Mouse (Mus musculus) embryonic facial prominence, embryonic 10.5 days (tissue): ENCODE results near the gene Cog8. TPM values are rescaled to one million over a fixed set of nuclear protein-coding genes. Genes with fewer than 3 reads are reported as not detected.
"Not testable (repeated sequence)": the region's sequence is repeated elsewhere in the genome, so short reads cannot be mapped to it uniquely, and the experiment has no call there.

Experiments used
- DNase-seq: peaks from one replicate; pipeline ENCODE4 v3.0.0-alpha.2; 2017; ENCODE audit warnings: low spot score
- H3K27ac ChIP-seq: fragments of 300-500 bp; sonication (generic); replicated peaks from 2 replicates; pipeline ENCODE4 v1.5.1; 2016; ENCODE audit warnings: mild to moderate bottlenecking
- H3K27me3 ChIP-seq: fragments of 300-500 bp; sonication (generic); replicated peaks from 2 replicates; pipeline ENCODE4 v1.6.1; 2016; ENCODE audit warnings: low read depth, mild to moderate bottlenecking; ENCODE audit not compliant: poor library complexity, severe bottlenecking
- H3K36me3 ChIP-seq: fragments of 300-500 bp; sonication (generic); replicated peaks from 2 replicates; pipeline ENCODE4 v1.6.1; 2016; ENCODE audit warnings: mild to moderate bottlenecking, moderate library complexity
- H3K4me1 ChIP-seq: fragments of 300-500 bp; sonication (generic); 2 replicates; pipeline ENCODE4 v1.6.1; 2016
- H3K4me3 ChIP-seq: fragments of 300-500 bp; sonication (generic); 2 replicates; pipeline ENCODE4 v1.5.1; 2016; ENCODE audit warnings: mild to moderate bottlenecking, moderate library complexity
- H3K9me3 ChIP-seq: fragments of 300-500 bp; sonication (generic); 2 replicates; pipeline ENCODE4 v1.6.1; 2016; ENCODE audit warnings: mild to moderate bottlenecking
- WGBS: fragments of 180-500 bp; shearing (Covaris S2); methylation state at CpG from one replicate; pipeline ENCODE4 v1.1.7; 2016; 5-methylcytosine and 5-hydroxymethylcytosine counted together
- polyA plus RNA-seq: library from polyadenylated mRNA; unstranded; fragments of >200 nt; fragmentation: Nextera tagmentation; extraction: Ambion mirVana; gene quantifications from 2 replicates; pipeline ENCODE4 v1.2.1, GENCODE M21; 2016

Cog8 gene
- polyA plus RNA-seq, 1 experiment from 2014 or later = 40.5 TPM

GRCm38 (mm10) chr8:107033609-107034008, 22.9 kb downstream of the Cog8 start:
- H3K36me3 ChIP-seq = peaks cover 15% of the 10 kb centered on the region
- peaks cover 19% of the 10 kb centered on the region for H3K4me1 ChIP-seq
- DNase-seq, H3K27me3 ChIP-seq, H3K4me3 ChIP-seq, H3K9me3 ChIP-seq, H3K27ac ChIP-seq: not testable (repeated sequence)
- 94% methylated on average over 2 of the region's 2 CpGs for WGBS

GRCm38 (mm10) chr8:107031577-107032090, 24.9 kb downstream of the Cog8 start:
- Histone ChIP-seq H3K9me3 (no peaks in the 10 kb centered on the region), H3K4me3 (peak overlapping the region; percentile 80), H3K4me1 (peaks cover 19% of the 10 kb centered on the region), H3K36me3 (peaks cover 5% of the 10 kb centered on the region), H3K27ac (peak overlapping the region; percentile 87), H3K27me3 (no peaks in the 10 kb centered on the region)
- WGBS = under 1% methylated on average over 40 of the region's 40 CpGs
- DNase-seq = no peak

DNA sequence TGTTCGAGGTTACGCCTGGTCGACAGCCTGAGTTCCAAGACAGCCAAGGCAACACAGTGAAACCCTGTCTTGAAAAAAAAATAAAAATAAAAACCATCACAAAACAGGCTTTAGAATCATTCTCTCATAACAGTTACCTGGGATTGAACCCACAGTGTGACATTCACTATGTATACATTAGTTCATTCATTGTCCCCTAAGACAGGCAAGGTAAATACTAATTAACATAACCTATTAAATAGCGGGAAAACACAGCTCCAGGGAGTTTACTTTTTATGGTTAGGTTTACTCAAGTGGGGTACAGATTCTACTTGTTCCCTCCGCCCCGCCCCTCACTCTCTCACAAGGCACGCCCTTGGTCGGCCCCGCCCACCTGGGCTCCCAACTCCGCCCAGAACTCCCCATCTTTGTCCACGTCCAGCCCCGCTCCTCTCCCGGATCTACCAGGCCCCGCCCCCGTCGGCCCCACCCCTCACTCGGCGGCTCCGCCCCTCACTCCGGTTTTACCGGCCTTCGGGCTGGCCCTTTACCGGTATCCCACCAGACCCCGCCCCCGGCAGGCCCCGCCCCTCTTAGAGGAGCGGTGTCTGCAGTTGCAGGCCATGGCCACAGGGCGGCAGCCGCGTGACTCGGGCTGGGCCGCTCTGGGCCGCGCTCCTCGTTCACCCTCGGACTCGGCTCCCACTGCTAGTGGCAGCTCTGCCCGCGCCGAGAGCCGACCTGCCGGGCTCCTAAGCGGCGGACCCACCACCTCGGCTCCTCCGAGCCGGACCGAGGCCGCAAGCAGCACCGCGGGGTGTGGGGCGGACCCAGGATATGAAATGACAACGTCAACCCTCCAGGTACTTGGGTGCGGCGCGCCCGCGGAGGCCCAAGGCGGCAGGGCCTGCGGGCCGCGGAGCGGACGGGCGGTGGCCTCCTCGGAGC, 25.6 kb downstream of the Cog8 start, which contains the start of gene Vps4a:
Gene Vps4a (plus strand): TSS at position 573 of the 927 bp plus-strand sequence.
- H3K4me1 ChIP-seq = peaks cover 19% of the 10 kb centered on the region
- H3K9me3 ChIP-seq = no peaks in the 10 kb centered on the region
- peak within 1 kb of the TSS; percentile 87 for H3K27ac ChIP-seq
- H3K27me3 ChIP-seq = no peaks in the 10 kb centered on the region
- DNase-seq = peak; percentile 98
- peak within 1 kb of the TSS; percentile 80 for H3K4me3 ChIP-seq
- WGBS = 5% methylated on average over 66 of the region's 66 CpGs
- H3K36me3 ChIP-seq = no peaks in the 10 kb centered on the region

- peaks cover 19% of the 10 kb centered on the region for H3K4me1 ChIP-seq
- WGBS = 68% methylated on average over 5 of the region's 5 CpGs
- H3K27me3 ChIP-seq = no peaks in the 10 kb centered on the region
- peak overlapping the region; percentile 80; the same call in 1 of the 2 replicates for H3K4me3 ChIP-seq
- H3K9me3 ChIP-seq = no peaks in the 10 kb centered on the region
- no peaks in the 10 kb centered on the region for H3K36me3 ChIP-seq
- no peak for DNase-seq
- H3K27ac ChIP-seq = no peak overlapping the region
These were observed 26.4 kb downstream of the Cog8 start for GRCm38 (mm10) chr8:107030058-107030457.

DNA sequence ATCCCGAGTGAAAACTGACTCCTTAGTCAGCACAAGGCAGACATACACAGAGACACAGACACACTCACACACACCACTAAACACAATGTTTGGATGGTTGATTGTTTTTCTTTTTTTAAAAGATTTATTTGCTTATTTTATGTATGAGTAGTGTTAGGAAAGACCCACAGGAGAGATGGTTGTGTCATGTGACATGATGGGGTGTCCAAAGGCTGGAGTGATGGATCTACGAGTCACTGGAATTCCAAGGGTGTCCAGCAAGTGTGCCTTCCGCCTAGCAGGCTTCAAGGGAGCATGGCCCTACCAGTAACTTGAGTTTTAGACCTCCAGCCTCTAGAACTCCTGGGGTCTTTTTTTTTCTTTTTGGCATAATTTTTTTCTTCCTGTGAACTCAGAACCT, 27.2 kb downstream of the Cog8 start:
- Histone ChIP-seq H3K4me1 (peaks cover 19% of the 10 kb centered on the region), H3K27me3 (no peaks in the 10 kb centered on the region), H3K9me3 (no peaks in the 10 kb centered on the region), H3K4me3 (no peak overlapping the region), H3K27ac (no peak overlapping the region), H3K36me3 (no peaks in the 10 kb centered on the region)
- DNase-seq = no peak
- WGBS = 81% methylated on average over 3 of the region's 3 CpGs

DNA sequence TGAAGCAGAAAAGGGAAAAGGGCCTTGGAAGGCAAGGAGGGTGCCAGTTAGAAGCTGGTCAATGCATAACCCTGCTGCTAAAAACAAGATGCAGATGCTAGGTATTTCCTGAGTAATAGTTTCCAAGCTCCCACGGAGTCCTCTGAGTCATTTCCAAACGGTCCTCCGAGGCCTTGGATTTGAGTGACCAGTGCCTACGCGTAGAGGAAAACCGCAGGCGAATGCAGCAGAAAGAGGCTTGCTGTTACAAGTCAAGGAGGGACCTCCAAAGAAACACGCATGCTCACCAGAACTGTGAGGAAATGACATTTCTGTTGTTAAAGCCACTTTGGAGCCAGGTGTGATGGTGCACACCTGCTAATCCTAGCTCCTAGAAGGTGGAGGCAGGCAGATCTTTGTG, 33.0 kb downstream of the Cog8 start:
- no peaks in the 10 kb centered on the region for H3K36me3 ChIP-seq
- no peak overlapping the region for H3K4me3 ChIP-seq
- H3K27ac ChIP-seq = no peak overlapping the region
- H3K4me1 ChIP-seq = no peaks in the 10 kb centered on the region
- H3K27me3 ChIP-seq = no peaks in the 10 kb centered on the region
- 93% methylated on average over 8 of the region's 8 CpGs for WGBS
- no peak for DNase-seq
- no peaks in the 10 kb centered on the region for H3K9me3 ChIP-seq

DNA sequence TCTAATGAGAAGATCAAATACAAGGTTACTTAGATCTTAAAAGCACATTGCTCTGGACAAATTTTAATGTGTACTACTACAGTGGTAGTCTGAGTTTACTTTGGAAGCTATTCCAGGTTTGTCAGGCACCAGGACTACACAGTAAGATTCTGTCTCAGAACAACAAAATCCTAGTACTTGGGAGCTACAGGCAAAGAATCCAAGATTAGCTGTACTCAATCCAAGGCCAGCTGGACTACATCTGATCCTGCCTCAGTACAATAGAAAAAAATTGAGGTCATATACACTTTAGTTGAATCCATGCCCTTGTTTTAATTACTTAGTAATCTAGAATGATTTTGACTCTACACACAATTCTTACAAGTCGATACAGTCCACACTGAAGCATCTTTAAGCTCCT, 41.6 kb downstream of the Cog8 start:
- Histone ChIP-seq H3K4me1 (no peaks in the 10 kb centered on the region), H3K27me3 (no peaks in the 10 kb centered on the region), H3K9me3 (no peaks in the 10 kb centered on the region), H3K27ac (no peak overlapping the region), H3K4me3 (no peak overlapping the region), H3K36me3 (peaks cover 39% of the 10 kb centered on the region)
- WGBS = 94% methylated on average over 1 of the region's 1 CpGs
- DNase-seq = no peak

GRCm38 (mm10) chr8:107012666-107013065, 43.8 kb downstream of the Cog8 start:
- Histone ChIP-seq H3K4me1 (no peaks in the 10 kb centered on the region), H3K27me3 (no peaks in the 10 kb centered on the region), H3K36me3 (peaks cover 56% of the 10 kb centered on the region), H3K9me3 (no peaks in the 10 kb centered on the region), H3K27ac (no peak overlapping the region), H3K4me3 (no peak overlapping the region)
- no peak for DNase-seq
- 75% methylated on average over 2 of the region's 2 CpGs for WGBS

- Histone ChIP-seq H3K4me1 (no peaks in the 10 kb centered on the region), H3K36me3 (peaks cover 84% of the 10 kb centered on the region)
These were observed 48.7 kb downstream of the Cog8 start for GRCm38 (mm10) chr8:107007795-107008194.

GRCm38 (mm10) chr8:107002532-107002931, 54.0 kb downstream of the Cog8 start:
- no peaks in the 10 kb centered on the region for H3K27me3 ChIP-seq
- H3K4me3 ChIP-seq = no peak overlapping the region
- no peaks in the 10 kb centered on the region for H3K4me1 ChIP-seq
- DNase-seq = peak; percentile 87
- WGBS = 45% methylated on average over 5 of the region's 5 CpGs
- H3K27ac ChIP-seq = no peak overlapping the region
- H3K36me3 ChIP-seq = peaks cover 51% of the 10 kb centered on the region
- H3K9me3 ChIP-seq = no peaks in the 10 kb centered on the region

More at GRCm38 (mm10) chr8:107007795-107008194, 48.7 kb downstream of the Cog8 start:
- Histone ChIP-seq H3K9me3 (no peaks in the 10 kb centered on the region), H3K4me3 (no peak overlapping the region), H3K27me3 (no peaks in the 10 kb centered on the region), H3K27ac (no peak overlapping the region)
- WGBS = 88% methylated on average over 3 of the region's 3 CpGs
- DNase-seq = no peak

DNA sequence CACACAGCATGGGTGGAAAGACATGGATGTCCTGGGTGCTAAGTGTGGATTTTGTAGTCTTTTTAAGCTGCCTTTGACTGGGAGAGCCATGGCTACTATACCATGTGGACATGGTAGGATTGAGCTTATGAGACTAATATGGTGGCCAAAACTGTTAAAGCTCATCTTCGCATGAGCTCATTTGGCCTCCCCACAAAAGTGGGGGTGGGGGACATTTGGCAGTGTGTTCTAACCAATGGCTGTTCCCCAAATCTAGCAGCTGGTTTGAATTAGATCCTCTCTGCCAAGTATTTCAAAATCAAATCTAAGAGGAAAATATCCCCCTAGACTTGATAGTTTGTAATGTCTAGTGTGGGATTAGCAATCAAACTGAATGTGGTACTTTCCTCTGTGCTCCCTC, 57.4 kb downstream of the Cog8 start:
- Histone ChIP-seq H3K4me1 (no peaks in the 10 kb centered on the region), H3K36me3 (peaks cover 55% of the 10 kb centered on the region), H3K4me3 (no peak overlapping the region), H3K9me3 (no peaks in the 10 kb centered on the region), H3K27me3 (no peaks in the 10 kb centered on the region), H3K27ac (no peak overlapping the region)
- WGBS = 94% methylated on average over 1 of the region's 1 CpGs
- no peak for DNase-seq

DNA sequence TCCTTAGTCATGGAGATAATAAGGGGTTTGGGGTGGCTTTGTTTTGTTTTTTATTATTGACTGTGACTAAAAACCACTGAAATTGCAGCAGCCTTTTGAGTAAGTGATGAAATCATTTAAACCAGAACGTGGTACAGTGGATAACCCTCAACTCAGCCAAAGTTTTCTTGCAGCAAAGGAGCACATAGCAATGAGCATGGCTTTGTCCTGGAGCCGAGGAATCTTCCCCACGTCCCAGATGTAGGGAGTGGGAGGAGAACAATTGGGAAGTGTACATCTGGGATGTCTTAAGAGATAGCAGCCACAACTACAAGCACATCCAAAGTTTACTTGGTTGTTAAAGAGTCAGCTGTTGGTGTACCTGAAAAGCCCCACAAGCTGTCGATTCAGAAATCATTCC, 59.1 kb downstream of the Cog8 start:
- Histone ChIP-seq H3K27ac (no peak overlapping the region), H3K36me3 (peaks cover 58% of the 10 kb centered on the region)
- WGBS = 89% methylated on average over 4 of the region's 4 CpGs

DNA sequence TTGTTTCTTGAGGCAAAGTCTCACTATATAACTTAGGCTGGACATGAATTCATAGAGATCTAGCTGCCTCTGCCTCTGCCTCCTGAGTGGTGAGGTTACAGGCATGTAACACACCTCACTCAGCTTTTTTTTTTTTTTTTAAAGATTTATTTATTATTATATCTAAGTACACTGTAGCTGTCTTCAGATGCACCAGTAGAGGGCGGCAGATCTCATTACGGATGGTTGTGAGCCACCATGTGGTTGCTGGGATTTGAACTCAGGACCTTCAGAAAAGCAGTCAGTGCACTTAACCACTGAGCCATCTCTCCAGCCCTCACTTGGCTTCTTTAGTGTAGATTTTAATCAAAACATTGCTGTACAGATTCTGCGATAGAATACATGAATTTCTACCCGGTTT, 60.1 kb downstream of the Cog8 start:
- 88% methylated on average over 4 of the region's 4 CpGs for WGBS
- not testable (repeated sequence) for H3K4me3 ChIP-seq, H3K9me3 ChIP-seq, H3K27ac ChIP-seq, H3K4me1 ChIP-seq, H3K27me3 ChIP-seq, DNase-seq
- peaks cover 62% of the 10 kb centered on the region for H3K36me3 ChIP-seq

More for the DNA sequence above, 59.1 kb downstream of the Cog8 start:
- no peak for DNase-seq
- H3K4me1 ChIP-seq = no peaks in the 10 kb centered on the region
- H3K4me3 ChIP-seq = no peak overlapping the region
- no peaks in the 10 kb centered on the region for H3K9me3 ChIP-seq
- no peaks in the 10 kb centered on the region for H3K27me3 ChIP-seq
